Mouse (Mus musculus): Measurements from ENCODE around the gene Sumo1.

GRCm38 (mm10) chr1:59613795-59614194 is 56.8 kb downstream of the Sumo1 start:
- no peak for TF ChIP-seq EP300 (IDR thresholded peaks at IDR 0.05; ENCODE audit: low read depth)
- peak; percentile 57 for TF ChIP-seq CTCF (IDR thresholded peaks at IDR 0.05; ENCODE audit: low read depth)
